Mouse (Mus musculus) neural tube, embryonic 14.5 days (tissue): Measurements from ENCODE around the gene Ccna1. TPM values are rescaled to one million over a fixed set of nuclear protein-coding genes. Genes with fewer than 3 reads are reported as not detected.

Experiments
- ATAC-seq: fragments of 200-750 bp; cut with Nextera tagmentation; 2 replicates; pipeline ENCODE4 v1.8.0; 2017; ENCODE audit warnings: low read depth, mild to moderate bottlenecking, moderate TSS enrichment, moderate library complexity
- H3K27ac ChIP-seq: fragments of 300-500 bp; sonication (generic); 2 replicates; pipeline ENCODE4 v1.5.1; 2014; ENCODE audit warnings: low read depth, mild to moderate bottlenecking, control low read depth, low read length, moderate library complexity, mixed read lengths
- H3K27me3 ChIP-seq: fragments of 300-500 bp; sonication (generic); 2 replicates; pipeline ENCODE4 v1.6.1; 2014; ENCODE audit warnings: low read length; ENCODE audit not compliant: control insufficient read depth, insufficient read depth
- H3K36me3 ChIP-seq: fragments of 300-500 bp; sonication (generic); 2 replicates; pipeline ENCODE4 v1.6.1; 2014; ENCODE audit warnings: low read length, mixed read lengths; ENCODE audit not compliant: control insufficient read depth, insufficient read depth
- H3K4me1 ChIP-seq: fragments of 300-500 bp; sonication (generic); 2 replicates; pipeline ENCODE4 v1.6.1; 2014; ENCODE audit warnings: low read length; ENCODE audit not compliant: control insufficient read depth, insufficient read depth
- H3K4me2 ChIP-seq: fragments of 300-500 bp; sonication (generic); 2 replicates; pipeline ENCODE4 v1.6.1; 2014; ENCODE audit warnings: mild to moderate bottlenecking, low read depth, low read length, control low read depth
- H3K4me3 ChIP-seq: fragments of 300-500 bp; sonication (generic); 2 replicates; pipeline ENCODE4 v1.5.1; 2014; ENCODE audit warnings: low read depth, low read length, control low read depth, mixed read lengths
- H3K9ac ChIP-seq: fragments of 300-500 bp; sonication (generic); replicated peaks from 2 replicates; pipeline ENCODE4 v1.6.1; 2014; ENCODE audit warnings: low read depth, mild to moderate bottlenecking, control low read depth, low read length, mixed read lengths
- H3K9me3 ChIP-seq: fragments of 300-500 bp; sonication (generic); 2 replicates; pipeline ENCODE4 v1.6.1; 2016; ENCODE audit warnings: low read length; ENCODE audit not compliant: control insufficient read depth
- WGBS: fragments of 180-500 bp; shearing (Covaris S2); extraction: QIAGEN DNeasy Blood & Tissue Kit; methylation state at CpG from one replicate; pipeline ENCODE4 v1.1.7; 2014; 5-methylcytosine and 5-hydroxymethylcytosine counted together
- polyA plus RNA-seq: library from polyadenylated mRNA; unstranded; fragments of >200 nt; fragmentation: Nextera tagmentation; extraction: Ambion mirVana; gene quantifications from 2 replicates; pipeline ENCODE4 v1.2.1, GENCODE M21; 2014

Ccna1 gene
- polyA plus RNA-seq, 1 experiment from 2014 or later: 0.70 TPM

DNA sequence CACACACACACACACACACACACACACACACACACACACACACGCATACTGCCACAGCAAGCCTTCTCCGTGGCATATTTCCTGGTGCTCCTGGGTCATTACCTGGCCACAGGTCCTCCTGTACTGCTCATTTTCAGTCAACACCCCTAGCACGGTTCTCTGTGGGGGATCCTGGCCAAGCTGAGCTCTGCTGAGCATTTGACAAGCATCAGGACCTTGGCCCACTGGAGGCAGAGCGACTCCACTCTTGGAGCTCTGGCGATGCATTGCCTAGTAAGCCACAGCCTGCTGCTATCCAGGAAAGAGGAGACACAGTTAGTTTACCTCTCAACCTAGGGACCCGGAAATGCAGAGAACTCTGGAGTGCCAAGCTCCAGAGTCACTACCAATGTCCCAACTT lies 1.1 kb downstream of the Ccna1 start:
- H3K4me2 ChIP-seq: peak overlapping the region; percentile 98
- WGBS: 53% methylated on average over 6 of the region's 6 CpGs

DNA sequence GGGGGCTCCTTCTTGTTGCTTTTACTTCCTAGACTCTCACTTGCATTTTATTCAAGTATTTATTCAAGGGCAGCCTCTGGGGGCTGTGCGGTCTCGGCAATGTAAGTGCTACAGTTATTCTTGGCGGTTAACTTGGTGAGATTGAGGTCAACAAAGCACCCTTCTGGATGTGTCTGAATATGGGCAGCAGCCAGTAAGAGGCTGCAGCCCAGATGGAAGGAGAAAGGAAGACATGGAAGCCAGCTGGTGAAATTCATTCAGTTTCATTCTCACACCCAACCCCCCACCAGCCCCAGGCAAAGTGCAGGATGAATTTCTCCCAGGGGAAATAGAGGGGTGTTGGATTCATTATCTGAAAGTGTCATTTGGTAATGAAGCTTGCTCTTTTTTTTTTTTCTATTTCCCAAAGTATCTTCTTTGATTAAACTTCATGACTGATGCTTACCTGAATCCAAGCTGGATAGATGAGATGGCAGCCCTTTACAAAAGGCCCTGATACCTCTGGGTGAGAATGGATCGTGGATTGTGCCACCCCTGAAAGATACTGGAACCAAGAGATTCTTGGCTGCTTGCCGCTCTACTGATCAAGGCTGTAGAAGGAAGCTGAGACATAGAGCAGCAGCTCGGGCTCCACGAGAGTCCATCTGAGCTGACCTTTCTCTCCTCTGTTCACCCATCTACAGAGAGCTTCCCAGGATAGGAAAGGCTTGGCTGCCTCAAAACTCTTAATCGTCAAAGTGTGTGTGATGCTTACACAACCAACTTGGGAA lies 10.5 kb downstream of the Ccna1 start:
- Histone ChIP-seq H3K9ac (no peak overlapping the region), H3K4me1 (peaks cover 6% of the 10 kb centered on the region; the same call in 1 of the 2 replicates), H3K9me3 (no peaks in the 10 kb centered on the region), H3K36me3 (no peaks in the 10 kb centered on the region), H3K27ac (no peak overlapping the region), H3K4me3 (no peak overlapping the region), H3K27me3 (no peaks in the 10 kb centered on the region), H3K4me2 (no peak overlapping the region)
- ATAC-seq: peak; percentile 41; the same call in 1 of the 2 replicates
- WGBS: 55% methylated on average over 8 of the region's 8 CpGs

More for the DNA sequence above, 1.1 kb downstream of the Ccna1 start:
- no peak for ATAC-seq
- Histone ChIP-seq H3K4me1 (peaks cover 3% of the 10 kb centered on the region; the same call in 1 of the 2 replicates), H3K9ac (no peak overlapping the region), H3K27me3 (no peaks in the 10 kb centered on the region), H3K4me3 (no peak overlapping the region), H3K9me3 (no peaks in the 10 kb centered on the region), H3K36me3 (no peaks in the 10 kb centered on the region), H3K27ac (no peak overlapping the region)

DNA sequence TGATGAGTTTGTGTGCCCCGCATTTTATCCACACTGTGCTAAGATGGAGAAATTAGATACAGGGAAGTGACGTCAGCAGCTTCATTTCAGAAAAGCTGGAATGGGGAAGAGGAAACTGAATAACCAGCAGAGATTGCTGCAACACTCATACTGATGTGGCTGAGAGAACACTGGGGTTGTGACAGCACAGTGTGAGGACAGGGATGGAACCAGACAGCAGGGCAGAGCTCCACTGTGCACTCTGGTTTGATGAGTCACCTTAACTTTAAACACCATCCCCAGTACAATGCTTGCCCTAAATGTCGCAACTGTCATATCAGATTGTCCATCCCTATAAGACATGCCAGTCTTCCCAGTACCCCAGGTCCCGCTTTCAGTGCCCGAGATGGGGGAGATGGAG lies 17.7 kb downstream of the Ccna1 start:
- no peaks in the 10 kb centered on the region for H3K36me3 ChIP-seq
- 93% methylated on average over 5 of the region's 5 CpGs for WGBS
- no peak overlapping the region for H3K4me3 ChIP-seq

DNA sequence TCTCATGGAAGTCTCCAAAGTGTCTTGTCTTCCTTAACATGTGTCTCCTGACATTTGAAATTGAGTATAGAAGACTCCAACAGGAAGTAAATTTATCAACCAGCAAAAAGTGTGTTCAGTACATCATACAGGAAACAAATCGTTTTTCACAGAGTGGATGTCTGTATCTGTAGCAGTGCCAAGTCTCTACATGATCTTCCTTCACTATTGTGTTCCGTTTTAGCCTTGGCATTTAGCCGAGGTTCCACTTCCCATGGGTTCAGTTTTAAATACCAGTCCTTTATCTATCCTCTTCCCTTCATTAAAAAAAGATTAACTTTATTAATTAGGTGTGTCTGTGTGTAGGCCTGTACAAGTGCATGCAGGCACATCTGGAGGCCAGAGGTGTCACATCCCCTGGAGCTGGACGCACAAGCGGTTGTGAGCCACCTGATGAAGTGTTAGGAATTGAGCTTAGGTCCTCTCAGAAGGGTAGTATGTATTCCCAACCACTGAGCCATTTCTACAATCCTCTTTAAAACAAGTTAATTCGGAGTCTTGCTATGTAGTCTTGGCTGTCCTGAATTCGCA lies 27.9 kb downstream of the Ccna1 start:
- no peaks in the 10 kb centered on the region for H3K27me3 ChIP-seq
- H3K4me3 ChIP-seq: no peak overlapping the region
- H3K27ac ChIP-seq: no peak overlapping the region
- no peaks in the 10 kb centered on the region for H3K9me3 ChIP-seq
- no peaks in the 10 kb centered on the region for H3K36me3 ChIP-seq
- WGBS: 66% methylated on average over 7 of the region's 7 CpGs
- 0 out of 2 replicates have a peak, but pooled peaks have one; percentile 46 for ATAC-seq
- no peak overlapping the region for H3K4me2 ChIP-seq
- H3K4me1 ChIP-seq: no peaks in the 10 kb centered on the region
- H3K9ac ChIP-seq: no peak overlapping the region

More for the DNA sequence above, 17.7 kb downstream of the Ccna1 start:
- no peak for ATAC-seq
- Histone ChIP-seq H3K27ac (no peak overlapping the region), H3K4me1 (no peaks in the 10 kb centered on the region), H3K4me2 (no peak overlapping the region), H3K27me3 (no peaks in the 10 kb centered on the region), H3K9me3 (no peaks in the 10 kb centered on the region), H3K9ac (no peak overlapping the region)

DNA sequence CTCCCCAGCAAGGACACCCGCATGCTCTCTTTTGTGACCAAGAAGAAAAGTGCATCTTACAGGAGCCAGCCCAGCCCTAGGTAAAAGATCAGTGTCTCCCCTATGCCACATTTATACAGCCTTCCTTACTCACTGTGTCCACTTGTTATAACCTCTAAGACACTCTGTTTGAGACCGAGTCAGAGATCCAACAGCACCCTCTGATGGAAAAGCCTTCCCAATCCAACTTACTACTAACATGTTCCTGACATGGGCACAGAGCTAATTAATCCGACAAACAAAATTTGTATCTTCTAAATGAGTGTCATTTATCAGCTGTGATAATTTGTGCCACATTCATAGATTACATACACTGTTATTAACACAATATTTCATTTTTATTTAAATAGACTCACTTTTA lies 29.8 kb downstream of the Ccna1 start:
- Histone ChIP-seq H3K27me3 (no peaks in the 10 kb centered on the region), H3K4me1 (no peaks in the 10 kb centered on the region), H3K9me3 (no peaks in the 10 kb centered on the region), H3K36me3 (no peaks in the 10 kb centered on the region), H3K27ac (no peak overlapping the region), H3K9ac (no peak overlapping the region), H3K4me3 (no peak overlapping the region), H3K4me2 (no peak overlapping the region)
- WGBS: 87% methylated on average over 3 of the region's 3 CpGs
- ATAC-seq: no peak

DNA sequence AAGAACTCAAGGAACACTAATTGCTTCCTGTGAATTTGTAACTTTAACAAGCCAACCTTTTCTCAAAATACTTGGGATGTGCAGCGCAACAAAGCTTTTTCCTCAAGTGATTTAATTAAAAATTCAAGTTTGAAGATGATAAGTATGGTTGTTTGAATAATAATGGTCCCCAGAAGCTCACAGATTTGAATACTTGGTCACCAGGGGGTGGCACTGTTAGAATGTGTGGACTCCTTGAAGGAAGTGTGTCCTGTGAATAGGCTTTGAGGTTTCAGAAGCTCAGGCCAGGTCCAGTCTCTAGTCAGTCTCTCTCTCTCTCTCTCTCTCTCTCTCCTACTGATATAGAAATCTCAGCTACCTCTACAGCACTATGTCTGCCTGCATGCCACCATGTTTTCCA lies 32.0 kb downstream of the Ccna1 start:
- no peak overlapping the region for H3K9ac ChIP-seq
- no peaks in the 10 kb centered on the region for H3K4me1 ChIP-seq
- no peak overlapping the region for H3K4me2 ChIP-seq
- 86% methylated on average over 1 of the region's 1 CpGs for WGBS
- no peaks in the 10 kb centered on the region for H3K27me3 ChIP-seq
- no peaks in the 10 kb centered on the region for H3K9me3 ChIP-seq
- H3K36me3 ChIP-seq: no peaks in the 10 kb centered on the region
- no peak overlapping the region for H3K4me3 ChIP-seq
- ATAC-seq: no peak
- no peak overlapping the region for H3K27ac ChIP-seq

DNA sequence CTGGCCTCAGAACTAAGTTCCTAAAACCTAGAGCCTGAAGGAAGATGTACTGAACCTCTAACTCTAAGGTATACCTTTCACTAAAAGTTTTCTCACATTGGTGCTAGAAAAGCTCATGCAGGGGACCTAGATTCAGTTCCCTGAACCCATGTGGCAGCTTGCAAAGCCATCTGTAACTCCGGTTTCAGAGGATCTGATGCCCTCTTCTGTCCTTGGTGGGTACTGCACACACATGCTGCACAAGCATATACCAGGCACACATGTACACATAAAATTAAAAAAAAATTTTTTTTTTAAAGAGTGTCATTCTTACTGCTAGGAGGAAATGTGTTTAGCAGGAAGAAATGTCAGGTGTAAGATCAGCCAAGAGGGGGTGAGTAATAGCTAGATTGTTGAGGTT lies 33.1 kb downstream of the Ccna1 start:
- H3K9ac ChIP-seq: no peak overlapping the region
- no peak overlapping the region for H3K4me3 ChIP-seq
- WGBS: 90% methylated on average over 1 of the region's 1 CpGs
- no peaks in the 10 kb centered on the region for H3K27me3 ChIP-seq
- H3K4me1 ChIP-seq: no peaks in the 10 kb centered on the region
- no peak overlapping the region for H3K27ac ChIP-seq
- no peak overlapping the region for H3K4me2 ChIP-seq
- H3K36me3 ChIP-seq: no peaks in the 10 kb centered on the region
- no peaks in the 10 kb centered on the region for H3K9me3 ChIP-seq
- no peak for ATAC-seq

DNA sequence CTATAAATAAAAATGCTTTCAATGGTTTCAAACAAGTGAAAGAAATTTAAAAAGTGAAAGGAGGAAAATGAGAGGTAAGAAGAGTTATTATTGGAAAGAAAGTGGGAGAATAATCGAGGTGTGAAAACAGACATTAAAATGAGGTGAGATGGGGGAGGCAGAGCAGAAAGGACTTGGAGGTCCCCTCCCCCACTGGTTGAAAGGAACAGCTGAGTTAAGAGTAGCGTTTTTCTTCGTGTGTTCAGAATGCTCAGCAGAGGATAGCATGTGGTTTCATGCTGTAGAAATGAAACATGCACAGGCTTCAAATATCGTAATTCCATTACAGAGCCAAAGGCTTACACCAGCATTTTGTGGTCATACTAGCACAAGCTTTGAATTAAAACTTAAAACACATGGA lies 42.8 kb downstream of the Ccna1 start:
- Histone ChIP-seq H3K27ac (no peak overlapping the region), H3K36me3 (no peaks in the 10 kb centered on the region), H3K27me3 (no peaks in the 10 kb centered on the region), H3K9ac (no peak overlapping the region), H3K4me2 (no peak overlapping the region), H3K4me1 (no peaks in the 10 kb centered on the region), H3K9me3 (no peaks in the 10 kb centered on the region), H3K4me3 (no peak overlapping the region)
- 65% methylated on average over 4 of the region's 4 CpGs for WGBS
- ATAC-seq: no peak

DNA sequence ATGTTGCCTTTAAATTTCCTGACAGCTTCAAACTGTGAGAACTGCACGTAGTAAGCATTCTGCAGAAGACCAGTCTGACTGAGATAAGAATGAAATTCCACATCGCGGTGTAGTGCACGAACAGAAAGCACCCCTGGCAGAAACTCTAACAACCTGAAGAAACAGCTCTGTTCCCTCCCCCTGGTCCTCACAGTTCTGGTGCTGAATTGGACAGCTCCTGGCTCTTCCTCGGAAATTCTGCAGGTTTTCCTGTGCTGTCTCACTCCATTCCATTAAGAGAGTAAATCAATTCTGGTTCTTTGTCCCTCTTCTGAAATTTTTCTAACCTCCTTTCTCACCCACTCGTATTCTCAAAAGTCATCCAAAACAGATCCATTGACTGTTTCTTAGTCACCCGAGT lies 43.6 kb downstream of the Ccna1 start:
- Histone ChIP-seq H3K4me3 (no peak overlapping the region), H3K9ac (no peak overlapping the region), H3K36me3 (no peaks in the 10 kb centered on the region), H3K9me3 (no peaks in the 10 kb centered on the region), H3K4me2 (no peak overlapping the region), H3K27me3 (no peaks in the 10 kb centered on the region), H3K4me1 (no peaks in the 10 kb centered on the region), H3K27ac (no peak overlapping the region)
- no peak for ATAC-seq
- 34% methylated on average over 7 of the region's 7 CpGs for WGBS
